Comparison of ENCODE assay signal across 13 mouse cellular contexts in genomic region chr14:24275534-24275933, GRCm38 (mm10). TPM values are rescaled to one million over a fixed set of nuclear protein-coding genes. Genes with fewer than 3 reads are reported as not detected.
DNase-seq lines count a peak whose midpoint lies in the region; ATAC-seq and TF ChIP-seq lines count a peak whose summit lies in the region.
"Had no signal": no experiment of that assay in that cellular context is flagged by ENCODE, and none has a peak within 500 bp of the region (broad histone marks: within the 10 kb centered on the region; RNA-seq: fewer than 3 reads in every experiment).

No protein-coding gene starts in this region.

- no peak overlapping the region for H3K4me3 ChIP-seq in forebrain, embryonic 14.5 days (ENCODE audit: low read depth, low read length)
- no peak overlapping the region for H3K4me3 ChIP-seq in forebrain, embryonic 11.5 days (ENCODE audit: low read depth, low read length)
- no peak overlapping the region for H3K4me3 ChIP-seq in liver, embryonic 11.5 days (ENCODE audit: low read depth, low read length)
- H3K4me3 ChIP-seq in liver, embryonic 12.5 days: no peak overlapping the region

- peak; percentile 82 for DNase-seq in forebrain, embryonic 14.5 days (ENCODE audit: low spot score)
- no peak for DNase-seq in forebrain, embryonic 11.5 days (ENCODE audit: low spot score)
- DNase-seq in liver, embryonic 11.5 days (ENCODE audit: low spot score): no peak
- peak; percentile 61 for DNase-seq in brain, embryonic 14.5 days (ENCODE audit: low read depth)
- DNase-seq in mesoderm, embryonic 11.5 days (ENCODE audit: low read depth, low spot score): peak; percentile 29
- no peak for DNase-seq in kidney, adult 9 months
- DNase-seq in cerebellum, adult 9-11 months: no peak
- DNase-seq: heart, postnatal 10 days; kidney, postnatal 14 days; lung, postnatal 4 days; right cerebral cortex, postnatal 25 days had no signal

- no peak overlapping the region for H3K27ac ChIP-seq in forebrain, embryonic 14.5 days (ENCODE audit: low read depth, low read length)
- no peak overlapping the region for H3K27ac ChIP-seq in forebrain, embryonic 11.5 days (ENCODE audit: low read depth, low read length)
- no peak overlapping the region for H3K27ac ChIP-seq in liver, embryonic 11.5 days (ENCODE audit: low read depth, low read length)
- H3K27ac ChIP-seq in liver, embryonic 12.5 days: no peak overlapping the region

- TF ChIP-seq POLR2A in brain, embryonic 14.5 days (IDR thresholded peaks at IDR 0.05; ENCODE audit: borderline replicate concordance, extremely low read depth, insufficient read depth, insufficient read length, poor library complexity, severe bottlenecking): no peak

- H3K9ac ChIP-seq in forebrain, embryonic 14.5 days (ENCODE audit: low read length): no peak overlapping the region
- H3K9ac ChIP-seq in forebrain, embryonic 11.5 days (ENCODE audit: low read length): no peak overlapping the region
- H3K9ac ChIP-seq in liver, embryonic 11.5 days (ENCODE audit: low read depth, low read length): no peak overlapping the region
- no peak overlapping the region for H3K9ac ChIP-seq in liver, embryonic 12.5 days

- peak; percentile 18; the same call in 1 of the 2 replicates for TF ChIP-seq CTCF in brain, embryonic 14.5 days (IDR thresholded peaks at IDR 0.05; ENCODE audit: borderline replicate concordance, extremely low read depth, insufficient read depth, insufficient read length)

- H3K9me3 ChIP-seq in forebrain, embryonic 14.5 days (replicated peaks; ENCODE audit: control insufficient read depth, low read length): no peaks in the 10 kb centered on the region
- no peaks in the 10 kb centered on the region for H3K9me3 ChIP-seq in forebrain, embryonic 11.5 days (ENCODE audit: control insufficient read depth, low read length)
- no peaks in the 10 kb centered on the region for H3K9me3 ChIP-seq in liver, embryonic 11.5 days (ENCODE audit: control insufficient read depth, low read length)
- no peaks in the 10 kb centered on the region for H3K9me3 ChIP-seq in liver, embryonic 12.5 days (replicated peaks)

- H3K4me2 ChIP-seq in forebrain, embryonic 14.5 days (ENCODE audit: low read length): no peak overlapping the region
- no peak overlapping the region for H3K4me2 ChIP-seq in forebrain, embryonic 11.5 days (ENCODE audit: low read depth, low read length, severe bottlenecking)
- H3K4me2 ChIP-seq in liver, embryonic 11.5 days: no peak overlapping the region
- no peak overlapping the region for H3K4me2 ChIP-seq in liver, embryonic 12.5 days

- H3K27me3 ChIP-seq in forebrain, embryonic 14.5 days (replicated peaks; ENCODE audit: control insufficient read depth, insufficient read depth, low read length): no peaks in the 10 kb centered on the region
- H3K27me3 ChIP-seq in forebrain, embryonic 11.5 days (ENCODE audit: control insufficient read depth, insufficient read depth, low read length): no peaks in the 10 kb centered on the region
- H3K27me3 ChIP-seq in liver, embryonic 11.5 days (replicated peaks; ENCODE audit: control insufficient read depth, insufficient read depth, low read length): no peaks in the 10 kb centered on the region
- H3K27me3 ChIP-seq in liver, embryonic 12.5 days (replicated peaks): peaks cover 3% of the 10 kb centered on the region; the same call in 1 of the 2 replicates

- ATAC-seq in forebrain, embryonic 14.5 days: peak; percentile 54; the same call in 1 of the 2 replicates
- no peak for ATAC-seq in forebrain, embryonic 11.5 days (replicated peaks; ENCODE audit: low FRiP score)
- peak; percentile 45; the same call in 1 of the 2 replicates for ATAC-seq in liver, embryonic 11.5 days (replicated peaks; ENCODE audit: low FRiP score)
- ATAC-seq in liver, embryonic 12.5 days: no peak
- ATAC-seq: CD4-positive, CD25-positive, alpha-beta regulatory T cell, adult 4 months had no signal

- H3K4me1 ChIP-seq in forebrain, embryonic 14.5 days (ENCODE audit: control insufficient read depth, insufficient read depth, low read length): no peaks in the 10 kb centered on the region
- no peaks in the 10 kb centered on the region for H3K4me1 ChIP-seq in forebrain, embryonic 11.5 days (replicated peaks; ENCODE audit: control insufficient read depth, insufficient read depth, low read length)
- 0 out of 2 replicates have a peak, but pooled peaks cover 2% of the 10 kb centered on the region for H3K4me1 ChIP-seq in liver, embryonic 11.5 days (replicated peaks; ENCODE audit: control insufficient read depth, insufficient read depth, low read length)
- H3K4me1 ChIP-seq in liver, embryonic 12.5 days: 0 out of 2 replicates have a peak, but pooled peaks cover 4% of the 10 kb centered on the region

- no peaks in the 10 kb centered on the region for H3K36me3 ChIP-seq in forebrain, embryonic 14.5 days (ENCODE audit: control insufficient read depth, insufficient read depth, low read length)
- no peaks in the 10 kb centered on the region for H3K36me3 ChIP-seq in forebrain, embryonic 11.5 days (ENCODE audit: control insufficient read depth, insufficient read depth, low read length)
- H3K36me3 ChIP-seq in liver, embryonic 11.5 days (ENCODE audit: control insufficient read depth, insufficient read depth, low read length): no peaks in the 10 kb centered on the region
- no peaks in the 10 kb centered on the region for H3K36me3 ChIP-seq in liver, embryonic 12.5 days

- 50% methylated on average over 2 of the region's 2 CpGs for WGBS in forebrain, embryonic 14.5 days
- 56% methylated on average over 2 of the region's 2 CpGs for WGBS in forebrain, embryonic 11.5 days
- WGBS in liver, embryonic 11.5 days: 43% methylated on average over 2 of the region's 2 CpGs
- WGBS in liver, embryonic 12.5 days (ENCODE audit: insufficient replicate concordance): 18% methylated on average over 2 of the region's 2 CpGs

RNA-seq across cellular contexts. Expression of gene E330034G19Rik, which starts 17.5 kb away (rescaled TPM):
- not detected in 2 replicates for polyA plus RNA-seq in forebrain, embryonic 14.5 days (2014; fragmentation: Nextera tagmentation; extraction: Ambion mirVana)
- not detected in 2 replicates for polyA plus RNA-seq in forebrain, embryonic 11.5 days (2014; fragmentation: Nextera tagmentation; extraction: Ambion mirVana)
- polyA plus RNA-seq in liver, embryonic 11.5 days (2014; fragmentation: Nextera tagmentation; extraction: Ambion mirVana): not detected in 2 replicates
- polyA plus RNA-seq in liver, embryonic 12.5 days (2016; fragmentation: Nextera tagmentation; extraction: Ambion mirVana): not detected in 2 replicates
- 0.10 TPM in 1 of 2 replicates, not detected in the other for polyA plus RNA-seq in brain, embryonic 14.5 days (2012; rRNA removed)
- polyA plus RNA-seq: CD4-positive, CD25-positive, alpha-beta regulatory T cell, adult 4 months had no signal

RNA-seq across cellular contexts. Expression of gene Dlg5, which starts 29.8 kb away (rescaled TPM):
- polyA plus RNA-seq in forebrain, embryonic 14.5 days (2014; fragmentation: Nextera tagmentation; extraction: Ambion mirVana): 20.3 and 22.5 TPM in 2 replicates
- polyA plus RNA-seq in forebrain, embryonic 11.5 days (2014; fragmentation: Nextera tagmentation; extraction: Ambion mirVana): 26.0 and 29.4 TPM in 2 replicates
- polyA plus RNA-seq in liver, embryonic 11.5 days (2014; fragmentation: Nextera tagmentation; extraction: Ambion mirVana): 7.7 and 9.2 TPM in 2 replicates
- polyA plus RNA-seq in liver, embryonic 12.5 days (2016; fragmentation: Nextera tagmentation; extraction: Ambion mirVana): 2.2 and 3.2 TPM in 2 replicates
- polyA plus RNA-seq in brain, embryonic 14.5 days (2012; rRNA removed): 70.6 and 89.3 TPM in 2 replicates

Comparison
In these comparisons a context has a peak if more than half of its experiments do, and no peak if none do; other contexts are left out.
1. ATAC-seq: peak in forebrain, embryonic 14.5 days (single experiment) and liver, embryonic 11.5 days (single experiment); none in forebrain, embryonic 11.5 days (single experiment) and liver, embryonic 12.5 days (single experiment).
2. DNase-seq: peak in forebrain, embryonic 14.5 days (single experiment), brain, embryonic 14.5 days (single experiment) and mesoderm, embryonic 11.5 days (single experiment); none in forebrain, embryonic 11.5 days (single experiment), liver, embryonic 11.5 days (single experiment), kidney, adult 9 months (single experiment) and cerebellum, adult 9-11 months (single experiment).